Mouse (Mus musculus) layer of hippocampus, postnatal 14 days (tissue): ENCODE results near the gene Plekhg2. TPM values are rescaled to one million over a fixed set of nuclear protein-coding genes. Genes with fewer than 3 reads are reported as not detected.

Experiments used
- DNase-seq, 2 experiments: peaks; one replicate each; pipeline ENCODE4 v3.0.0; 2021 to 2022; ENCODE audit warnings: low spot score in 2 of 2, mixed read lengths in 1 of 2
- total RNA-seq, 2 experiments: library from RNA; stranded (reverse); gene quantifications; 2 replicates each; pipeline ENCODE4 v1.2.3; 2021

The Plekhg2 gene
- total RNA-seq, 2 experiments from 2014 or later = 11.6 to 12.3 TPM

- DNase-seq = no peak
Observed at GRCm38 (mm10) chr7:28384162-28384561, 11.8 kb upstream of the Plekhg2 start.

GRCm38 (mm10) chr7:28383606-28384005 is 11.2 kb upstream of the Plekhg2 start:
- no peak for DNase-seq

- peak in 1 of 2 experiments; percentile 65 for DNase-seq
Observed at GRCm38 (mm10) chr7:28382981-28383396, 10.6 kb upstream of the Plekhg2 start.

DNA sequence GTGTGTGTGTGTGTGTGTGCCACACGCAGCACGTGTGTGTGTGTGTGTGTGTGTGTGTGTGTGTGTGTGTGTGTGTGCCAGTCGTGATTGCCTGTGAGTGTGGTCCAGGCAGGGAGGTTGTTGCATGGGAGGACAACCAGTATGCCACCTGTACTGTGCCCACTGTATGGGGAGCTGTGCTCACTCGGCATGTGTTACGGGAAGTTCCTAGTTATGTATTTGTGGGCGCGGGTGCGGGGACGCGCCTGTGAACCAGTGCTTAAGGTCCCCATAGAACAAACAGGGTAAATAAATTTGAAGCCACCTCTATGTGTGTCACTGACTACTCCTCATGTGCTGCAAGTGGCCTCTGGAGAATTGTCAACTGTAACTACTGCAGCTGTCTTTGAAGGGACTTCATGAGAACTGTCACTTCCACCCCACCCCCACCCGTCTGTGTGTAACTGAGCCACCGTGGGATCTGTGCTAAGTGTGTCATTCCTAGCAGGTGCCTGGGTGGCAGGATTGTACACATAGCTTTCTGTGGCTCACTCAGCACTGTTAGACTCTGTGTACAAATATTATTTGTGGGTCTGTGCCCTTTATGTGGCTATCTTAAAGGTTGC is 10.1 kb upstream of the Plekhg2 start:
- DNase-seq = no peak

GRCm38 (mm10) chr7:28381938-28382337 is 9.5 kb upstream of the Plekhg2 start:
- peak in 1 of 2 experiments; percentile 29 for DNase-seq

- DNase-seq = no peak
Observed at GRCm38 (mm10) chr7:28381017-28381790, 8.8 kb upstream of the Plekhg2 start.

DNA sequence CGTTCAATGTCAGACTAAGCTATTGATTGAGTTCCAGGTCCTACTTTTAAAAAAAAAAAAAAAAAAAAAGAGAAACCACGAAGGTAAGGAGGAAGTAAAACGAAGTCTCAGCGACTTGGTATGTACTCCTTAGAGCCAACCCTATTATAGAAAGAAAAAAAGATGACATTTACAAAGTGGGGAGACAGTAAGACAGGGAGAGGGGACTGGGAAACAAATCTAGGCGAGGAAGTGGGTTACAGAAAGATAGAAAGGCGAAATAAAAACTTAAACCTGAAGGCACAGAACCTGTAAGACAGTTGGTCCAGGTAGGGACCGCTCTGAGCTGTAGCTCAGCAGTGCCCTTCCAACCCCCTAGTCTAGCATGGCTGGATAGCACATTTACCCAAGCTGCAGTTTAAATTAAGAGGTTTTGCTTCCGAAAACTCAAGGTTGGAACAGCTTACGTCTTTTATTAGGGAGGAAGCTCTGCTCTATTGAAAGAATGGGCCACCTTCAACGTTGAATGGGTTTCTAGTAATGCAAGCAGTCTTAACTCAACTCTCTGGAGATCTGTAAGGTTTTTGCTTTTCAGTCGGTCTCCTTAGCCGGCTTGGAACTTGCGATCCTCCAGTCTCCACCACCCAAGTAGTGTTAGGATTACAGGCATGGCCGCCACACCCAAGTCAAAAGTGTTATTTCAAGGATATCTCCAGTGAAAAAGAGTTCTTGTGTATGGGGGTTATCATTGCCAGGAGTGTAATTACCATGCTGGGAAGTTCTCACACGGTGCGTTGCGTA is 8.0 kb upstream of the Plekhg2 start, which contains the start of gene Zfp36:
TSS of gene Zfp36 (minus strand) at position 17 of the 780 bp plus-strand sequence.
- no peak for DNase-seq

DNA sequence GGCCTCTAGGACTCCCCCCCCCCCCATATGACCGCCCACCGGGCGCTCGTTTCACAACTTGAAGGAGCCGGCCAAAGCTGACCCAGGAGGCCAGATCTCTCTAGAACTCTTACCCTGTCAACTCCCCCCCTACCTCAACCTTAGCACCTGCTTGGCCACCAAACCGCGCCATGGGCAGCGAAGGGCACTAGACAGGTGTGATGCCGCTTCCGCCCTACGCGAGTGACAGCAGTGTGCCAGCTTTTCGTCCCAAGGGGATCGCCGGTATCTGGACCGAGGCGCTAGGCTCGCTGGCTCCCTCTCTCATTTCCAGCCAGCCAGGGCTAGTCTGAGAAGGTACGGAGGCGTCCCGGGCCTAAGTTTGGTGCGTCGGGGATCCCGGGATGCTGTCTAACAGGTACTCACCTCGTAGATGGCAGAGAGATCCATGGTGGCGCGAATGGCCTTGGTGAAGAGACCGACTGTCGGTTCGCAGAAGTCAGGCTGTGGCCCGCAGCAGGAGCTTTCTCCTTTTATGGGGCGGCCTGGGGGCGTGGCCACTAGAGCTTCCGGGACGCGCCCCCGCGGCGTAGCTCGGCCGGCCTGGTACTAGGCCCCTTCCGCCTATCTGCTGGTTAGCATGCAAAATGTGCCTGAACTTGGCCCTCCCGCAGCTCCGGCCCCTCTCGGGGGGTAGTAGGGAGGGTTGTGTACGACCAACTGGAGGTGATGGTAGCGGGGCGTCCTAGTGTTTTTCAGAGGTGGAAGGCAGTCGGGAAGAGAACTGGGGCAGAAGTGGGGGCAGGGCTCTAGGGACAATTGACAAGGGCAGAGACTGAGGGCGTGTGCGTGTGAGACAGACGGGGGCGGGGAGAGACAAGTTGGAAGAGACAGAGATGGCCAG is 6.6 kb upstream of the Plekhg2 start:
- peak; percentile 81 to 83 for DNase-seq

GRCm38 (mm10) chr7:28378066-28378690 is 5.8 kb upstream of the Plekhg2 start:
- no peak for DNase-seq

GRCm38 (mm10) chr7:28377190-28378065 is 5.0 kb upstream of the Plekhg2 start:
- no peak for DNase-seq

DNA sequence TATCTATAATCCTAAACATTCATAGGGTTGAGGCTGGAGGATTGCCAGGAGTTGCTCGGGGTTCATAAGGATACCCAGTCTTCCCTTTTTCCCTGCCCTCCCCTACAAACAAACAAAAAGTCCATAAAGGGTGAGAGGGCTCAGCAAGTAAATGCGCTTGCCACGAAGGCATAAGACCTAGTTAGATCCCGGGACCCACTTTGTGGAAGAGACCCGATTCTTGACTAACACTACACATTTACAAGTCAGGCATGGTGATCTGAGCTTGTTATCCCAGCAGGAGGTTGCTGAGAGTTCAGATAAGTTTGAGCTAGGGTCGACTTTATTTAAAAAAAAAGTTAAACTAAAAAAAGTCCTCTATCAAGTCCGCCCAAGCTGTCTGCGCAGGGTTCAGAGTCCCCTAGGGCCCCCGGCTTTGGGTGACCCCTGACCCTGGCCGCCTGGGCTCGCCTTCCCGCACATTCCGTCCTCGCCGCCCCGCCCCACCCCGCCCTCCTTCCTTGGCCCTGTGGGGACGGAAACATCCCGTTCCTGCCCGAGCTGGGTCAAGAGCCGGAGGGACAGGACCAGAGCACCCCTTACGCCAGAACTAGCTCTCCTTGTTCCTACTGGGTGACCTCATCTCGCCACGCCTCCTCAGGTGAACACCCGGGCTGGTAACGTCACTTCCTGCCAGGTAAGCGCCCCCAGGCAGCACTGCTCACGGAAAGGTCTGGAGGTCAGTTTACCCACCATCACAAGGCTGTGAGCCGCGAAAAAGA is 3.8 kb upstream of the Plekhg2 start:
- no peak for DNase-seq

DNA sequence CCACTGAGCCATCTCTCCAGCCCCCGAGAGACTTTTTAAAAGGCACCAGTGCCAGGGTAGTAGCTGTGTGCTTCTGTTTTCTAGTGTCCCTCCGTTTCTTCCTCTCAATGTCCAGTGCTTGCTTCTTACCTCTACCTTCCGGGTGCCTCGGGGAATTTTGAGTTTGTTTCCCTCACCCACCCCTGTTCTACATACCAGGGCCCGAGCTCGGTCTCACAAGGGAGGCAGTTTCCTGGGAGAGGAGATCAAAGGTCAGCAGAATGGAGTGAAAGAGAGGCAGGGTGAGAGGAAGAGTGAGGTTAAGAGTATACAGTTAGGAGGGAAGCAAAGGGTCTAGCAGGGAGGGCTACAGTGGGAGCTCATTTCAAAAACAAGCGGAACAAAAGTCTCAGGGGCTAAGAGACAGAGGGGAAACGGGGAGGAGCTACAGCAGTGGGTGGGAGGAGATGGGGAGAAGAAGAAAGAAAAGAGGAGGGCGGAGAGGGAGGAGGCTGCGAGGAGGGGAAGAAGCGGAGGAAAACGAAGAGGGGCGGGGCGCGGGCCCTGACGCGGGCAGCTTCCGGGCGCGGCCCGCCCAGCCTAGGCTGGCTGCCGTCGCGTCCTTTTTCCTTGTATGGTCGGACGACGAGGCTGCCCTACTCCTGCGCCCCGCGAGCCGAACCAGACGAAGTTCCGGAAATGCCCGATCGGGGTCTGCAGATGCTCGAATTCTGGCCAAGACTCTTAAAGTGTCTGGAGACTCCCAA is 3.0 kb upstream of the Plekhg2 start:
- DNase-seq = peak in 1 of 2 experiments; percentile 78

DNA sequence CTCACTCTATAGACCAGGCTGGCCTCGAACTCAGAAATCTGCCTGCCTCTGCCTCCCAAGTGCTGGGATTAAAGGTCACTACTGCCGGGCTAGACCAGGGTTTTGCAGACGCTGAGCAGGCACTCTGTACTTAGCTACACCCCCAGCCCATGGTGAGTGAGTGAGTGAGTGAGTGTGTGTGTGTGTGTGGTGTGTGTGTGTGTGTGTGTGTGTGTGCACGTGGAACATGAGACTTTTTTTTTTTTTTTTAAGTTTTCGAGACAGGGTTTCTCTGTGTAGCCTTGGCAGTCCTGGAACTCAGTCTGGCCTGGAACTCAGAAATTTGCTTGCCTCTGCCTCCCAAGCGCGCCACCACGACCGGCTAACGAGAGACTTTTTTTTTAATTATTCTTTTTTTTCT is 2.2 kb upstream of the Plekhg2 start:
- no peak for DNase-seq

DNA sequence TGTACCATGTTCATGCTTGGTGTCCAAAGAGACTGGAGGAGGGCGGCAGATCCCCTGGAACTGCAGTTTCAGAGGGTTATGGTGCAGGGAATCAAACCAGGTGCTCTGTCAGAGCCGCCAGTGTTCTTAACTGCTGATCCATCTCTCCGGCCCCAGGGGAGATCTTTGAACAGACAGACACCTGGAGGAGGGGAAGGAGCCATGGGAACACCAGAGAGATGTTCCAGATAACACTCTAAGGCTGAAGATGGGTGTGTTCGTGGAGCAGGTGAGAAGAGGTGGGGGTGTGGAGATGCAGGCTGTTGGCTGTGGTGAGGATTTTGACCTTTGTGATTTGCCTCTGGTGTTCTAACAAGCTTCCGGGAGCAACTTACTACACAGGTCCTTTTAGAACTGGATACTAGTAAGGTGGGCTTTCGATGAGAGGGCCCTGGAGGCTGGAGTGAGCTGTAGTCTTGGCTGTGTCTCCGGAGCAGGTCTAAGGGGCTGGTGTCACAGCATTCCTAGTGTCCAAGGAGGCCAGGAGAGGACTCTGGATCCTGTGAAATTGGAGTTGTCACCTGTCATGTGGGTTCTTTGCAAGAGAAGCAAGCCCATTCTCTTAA is 1.6 kb upstream of the Plekhg2 start:
- DNase-seq = no peak

DNA sequence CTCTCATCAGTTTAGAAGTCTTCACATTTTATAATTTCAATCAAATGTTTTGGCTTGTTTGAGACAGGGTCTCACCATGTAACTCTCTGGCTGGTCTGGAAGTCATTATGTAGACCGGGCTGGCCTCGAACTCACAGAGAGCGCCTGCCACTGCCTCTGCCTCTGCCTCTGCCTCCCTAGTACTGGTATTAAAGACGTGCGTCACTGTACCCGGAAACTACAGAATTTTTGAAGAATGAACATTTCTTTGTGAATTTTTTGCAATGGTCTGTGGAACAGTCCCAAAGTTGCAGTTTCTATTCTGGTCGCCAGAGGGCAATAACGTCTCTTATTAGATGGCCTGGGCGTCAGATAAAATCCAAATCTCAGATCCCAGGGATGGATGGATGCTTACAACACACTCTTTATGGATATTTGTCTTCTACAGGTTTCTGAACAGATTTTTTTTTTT is 757 bp upstream of the Plekhg2 start:
- peak; percentile 71 to 90 for DNase-seq

- no peak for DNase-seq
Observed at GRCm38 (mm10) chr7:28371514-28371989, 847 bp downstream of the Plekhg2 start.

GRCm38 (mm10) chr7:28370977-28371513 is 1.4 kb downstream of the Plekhg2 start:
- no peak for DNase-seq
